Comparison of ENCODE assay signal across 13 mouse cellular contexts in the genomic region with DNA sequence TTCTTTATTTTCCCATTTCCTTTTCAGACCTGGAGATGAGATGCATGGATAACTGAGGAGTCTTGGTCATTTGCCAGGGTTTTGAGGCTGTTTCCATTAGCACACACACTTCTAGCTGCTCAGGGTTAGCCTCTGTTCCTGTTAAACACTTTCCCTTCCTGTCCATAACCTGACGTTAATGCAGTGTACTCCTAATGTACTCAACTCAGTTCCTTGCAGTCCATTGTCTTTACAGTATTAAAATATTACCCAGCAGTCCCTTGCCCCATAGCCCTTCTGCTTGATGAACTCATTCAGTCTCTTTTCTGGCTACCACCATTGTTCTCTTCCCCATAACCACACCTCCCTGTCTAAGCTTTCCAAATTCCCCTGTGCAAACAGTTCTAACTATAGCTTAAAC.
"Had no signal": no experiment of that assay in that cellular context is flagged by ENCODE, and none has a peak within 500 bp of the region (broad histone marks: within the 10 kb centered on the region; RNA-seq: fewer than 3 reads in every experiment).

No protein-coding gene starts in this region.

- H3K27me3 ChIP-seq: liver, embryonic 13.5 days; midbrain, embryonic 13.5 days had no signal

- H3K27ac ChIP-seq: left cerebral cortex, adult 2 months; liver, embryonic 13.5 days; midbrain, embryonic 13.5 days had no signal

- DNase-seq: kidney, adult 11 months; kidney, adult 9 months; kidney, postnatal 14 days; liver; liver, embryonic 13.5 days; liver, postnatal 0 days; lung, postnatal 14 days; right cerebral cortex, adult 18-20 months; right cerebral cortex, postnatal 25 days; thymus, adult 2 months; thymus, postnatal 25 days had no signal

- H3K4me2 ChIP-seq: liver, embryonic 13.5 days; midbrain, embryonic 13.5 days had no signal

- ATAC-seq: liver, postnatal 0 days; midbrain, embryonic 13.5 days had no signal

- H3K36me3 ChIP-seq: liver, embryonic 13.5 days; midbrain, embryonic 13.5 days had no signal

- H3K9me3 ChIP-seq: liver, embryonic 13.5 days; midbrain, embryonic 13.5 days had no signal

- H3K4me1 ChIP-seq: liver, embryonic 13.5 days; midbrain, embryonic 13.5 days had no signal

- H3K4me3 ChIP-seq: left cerebral cortex, adult 2 months; liver, embryonic 13.5 days; midbrain, embryonic 13.5 days had no signal

- H3K9ac ChIP-seq: liver, embryonic 13.5 days; liver, postnatal 0 days; midbrain, embryonic 13.5 days had no signal
